Mouse (Mus musculus): ENCODE results near the gene Tead1. TPM values are rescaled to one million over a fixed set of nuclear protein-coding genes. Genes with fewer than 3 reads are reported as not detected.

The Tead1 gene
- polyA plus RNA-seq, 1 experiment from 2014 or later, result 7.4 TPM

- Histone ChIP-seq H3K36me3 (ENCODE audit: control insufficient read depth, insufficient read depth, low read length) (no peaks in the 10 kb centered on the region), H3K27me3 (replicated peaks; ENCODE audit: control insufficient read depth, insufficient read depth, low read length) (no peaks in the 10 kb centered on the region; the same call in 1 of the 2 replicates), H3K4me2 (no peak overlapping the region), H3K4me3 (ENCODE audit: low read depth, low read length) (no peak overlapping the region), H3K27ac (ENCODE audit: low read depth, low read length) (no peak overlapping the region), H3K9ac (ENCODE audit: low read depth, low read length) (no peak overlapping the region), H3K9me3 (ENCODE audit: control insufficient read depth, low read length) (no peaks in the 10 kb centered on the region), H3K4me1 (replicated peaks; ENCODE audit: control insufficient read depth, insufficient read depth, low read length) (peaks cover 11% of the 10 kb centered on the region)
- ATAC-seq (replicated peaks; ENCODE audit: low FRiP score) (no peak), DNase-seq (ENCODE audit: low spot score) (no peak)
- 76% methylated on average over 3 of the region's 3 CpGs for WGBS
Observed at GRCm38 (mm10) chr7:112658939-112659338, 20.2 kb upstream of the Tead1 start.

- no peak for ATAC-seq (replicated peaks; ENCODE audit: low FRiP score)
- no peak overlapping the region for H3K4me2 ChIP-seq
- H3K9ac ChIP-seq (ENCODE audit: low read depth, low read length), result no peak overlapping the region
- H3K36me3 ChIP-seq (ENCODE audit: control insufficient read depth, insufficient read depth, low read length), result no peaks in the 10 kb centered on the region
- H3K27ac ChIP-seq (ENCODE audit: low read depth, low read length), result peak overlapping the region; percentile 3; the same call in 1 of the 2 replicates
- H3K4me3 ChIP-seq (ENCODE audit: low read depth, low read length), result no peak overlapping the region
- H3K27me3 ChIP-seq (replicated peaks; ENCODE audit: control insufficient read depth, insufficient read depth, low read length), result no peaks in the 10 kb centered on the region; the same call in 1 of the 2 replicates
- no peaks in the 10 kb centered on the region for H3K9me3 ChIP-seq (ENCODE audit: control insufficient read depth, low read length)
- DNase-seq (ENCODE audit: low spot score), result no peak
- peaks cover 11% of the 10 kb centered on the region for H3K4me1 ChIP-seq (replicated peaks; ENCODE audit: control insufficient read depth, insufficient read depth, low read length)
- 36% methylated on average over 5 of the region's 5 CpGs for WGBS
Observed at GRCm38 (mm10) chr7:112659816-112660215, 19.3 kb upstream of the Tead1 start.

- peaks cover 11% of the 10 kb centered on the region for H3K4me1 ChIP-seq (replicated peaks; ENCODE audit: control insufficient read depth, insufficient read depth, low read length)
- no peaks in the 10 kb centered on the region for H3K36me3 ChIP-seq (ENCODE audit: control insufficient read depth, insufficient read depth, low read length)
- no peak overlapping the region for H3K9ac ChIP-seq (ENCODE audit: low read depth, low read length)
- 11% methylated on average over 1 of the region's 1 CpGs for WGBS
- no peak overlapping the region for H3K4me3 ChIP-seq (ENCODE audit: low read depth, low read length)
- 0 out of 2 replicates have a peak overlapping the region, but pooled peaks have one; percentile 34 for H3K27ac ChIP-seq (ENCODE audit: low read depth, low read length)
- H3K27me3 ChIP-seq (replicated peaks; ENCODE audit: control insufficient read depth, insufficient read depth, low read length), result no peaks in the 10 kb centered on the region; the same call in 1 of the 2 replicates
- H3K9me3 ChIP-seq (ENCODE audit: control insufficient read depth, low read length), result no peaks in the 10 kb centered on the region
- H3K4me2 ChIP-seq, result no peak overlapping the region
- ATAC-seq (replicated peaks; ENCODE audit: low FRiP score), result 0 out of 2 replicates have a peak, but pooled peaks have one; percentile 51
- DNase-seq (ENCODE audit: low spot score), result no peak
Observed at GRCm38 (mm10) chr7:112660325-112660724, 18.8 kb upstream of the Tead1 start.

DNA sequence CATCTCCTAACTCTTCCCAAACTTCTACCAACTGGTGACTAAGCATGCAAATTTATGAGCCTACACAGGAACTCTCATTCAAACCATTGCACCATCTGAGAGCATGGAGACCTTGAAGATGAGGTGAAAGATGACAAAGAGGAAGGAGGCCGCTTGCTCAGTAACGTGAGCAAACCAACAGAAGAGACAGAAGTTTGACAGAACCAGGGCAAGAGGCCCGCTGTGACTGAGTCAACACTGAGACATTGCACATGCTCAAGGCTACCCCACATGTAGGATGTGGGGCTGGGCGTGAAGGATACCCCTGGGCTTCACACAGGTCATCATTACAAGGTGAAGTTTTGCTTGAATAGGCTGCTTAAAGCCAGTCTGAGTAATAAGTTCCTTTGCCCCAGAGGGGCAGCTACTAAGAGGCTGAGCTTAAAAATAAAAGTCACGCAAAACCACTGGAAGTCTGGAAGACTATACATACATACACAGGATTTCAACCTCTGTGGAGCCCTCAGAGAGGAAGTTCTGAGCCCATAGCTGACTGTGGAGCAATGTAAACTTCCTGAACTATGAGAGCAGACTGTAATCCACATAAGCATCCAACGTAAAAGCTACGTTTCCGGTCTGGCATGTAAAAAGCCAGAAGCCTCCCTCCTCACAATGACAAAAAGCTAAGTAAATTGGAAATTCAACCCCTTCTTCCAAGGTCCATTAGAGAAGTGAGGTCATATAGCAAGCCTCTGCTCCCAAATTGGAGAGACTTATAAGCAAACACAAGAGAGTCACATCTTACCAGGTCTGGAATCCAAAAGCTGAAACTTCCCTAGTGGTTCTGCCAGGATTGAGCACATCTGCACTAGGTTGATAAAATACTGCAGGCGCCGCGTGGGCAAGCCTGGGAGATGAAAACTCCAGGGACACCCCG is 16.5 kb upstream of the Tead1 start:
- H3K4me3 ChIP-seq (ENCODE audit: low read depth, low read length), result no peak overlapping the region
- H3K9me3 ChIP-seq (ENCODE audit: control insufficient read depth, low read length), result no peaks in the 10 kb centered on the region
- no peak for DNase-seq (ENCODE audit: low spot score)
- H3K4me1 ChIP-seq (replicated peaks; ENCODE audit: control insufficient read depth, insufficient read depth, low read length), result peaks cover 11% of the 10 kb centered on the region
- H3K4me2 ChIP-seq, result no peak overlapping the region
- WGBS, result 49% methylated on average over 12 of the region's 12 CpGs
- no peak overlapping the region for H3K9ac ChIP-seq (ENCODE audit: low read depth, low read length)
- peak overlapping the region; percentile 62 for H3K27ac ChIP-seq (ENCODE audit: low read depth, low read length)
- no peaks in the 10 kb centered on the region for H3K36me3 ChIP-seq (ENCODE audit: control insufficient read depth, insufficient read depth, low read length)
- no peak for ATAC-seq (replicated peaks; ENCODE audit: low FRiP score)
- H3K27me3 ChIP-seq (replicated peaks; ENCODE audit: control insufficient read depth, insufficient read depth, low read length), result no peaks in the 10 kb centered on the region; the same call in 1 of the 2 replicates

GRCm38 (mm10) chr7:112663314-112663966 is 15.7 kb upstream of the Tead1 start:
- Histone ChIP-seq H3K4me3 (ENCODE audit: low read depth, low read length) (no peak overlapping the region), H3K9me3 (ENCODE audit: control insufficient read depth, low read length) (no peaks in the 10 kb centered on the region), H3K36me3 (ENCODE audit: control insufficient read depth, insufficient read depth, low read length) (no peaks in the 10 kb centered on the region), H3K4me1 (replicated peaks; ENCODE audit: control insufficient read depth, insufficient read depth, low read length) (peaks cover 11% of the 10 kb centered on the region), H3K9ac (ENCODE audit: low read depth, low read length) (no peak overlapping the region), H3K27me3 (replicated peaks; ENCODE audit: control insufficient read depth, insufficient read depth, low read length) (no peaks in the 10 kb centered on the region; the same call in 1 of the 2 replicates), H3K27ac (ENCODE audit: low read depth, low read length) (peak overlapping the region; percentile 32; the same call in 1 of the 2 replicates), H3K4me2 (no peak overlapping the region)
- no peak for ATAC-seq (replicated peaks; ENCODE audit: low FRiP score)
- WGBS, result 29% methylated on average over 6 of the region's 6 CpGs
- DNase-seq (ENCODE audit: low spot score), result no peak

DNA sequence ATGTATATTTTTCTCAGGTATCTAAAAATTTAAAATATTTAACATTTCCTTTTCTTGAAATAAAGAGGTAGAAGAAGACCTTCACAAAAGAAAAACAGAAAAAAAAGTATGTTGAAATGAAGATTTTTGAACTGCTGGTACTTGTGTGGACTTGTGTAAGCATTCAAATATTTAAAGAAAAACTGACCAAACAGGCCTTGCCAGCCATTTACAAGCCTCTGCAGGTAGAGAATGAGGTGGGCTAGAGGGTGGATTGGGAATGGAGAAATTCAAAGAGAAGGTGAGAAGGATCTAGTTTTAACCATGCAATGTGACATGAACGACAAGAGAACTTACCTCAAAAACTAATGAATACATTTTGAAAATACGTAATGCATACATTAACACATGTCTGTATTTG is 9.1 kb upstream of the Tead1 start:
- no peaks in the 10 kb centered on the region for H3K36me3 ChIP-seq (ENCODE audit: control insufficient read depth, insufficient read depth, low read length)
- no peaks in the 10 kb centered on the region for H3K4me1 ChIP-seq (replicated peaks; ENCODE audit: control insufficient read depth, insufficient read depth, low read length)
- no peak overlapping the region for H3K4me2 ChIP-seq
- H3K27ac ChIP-seq (ENCODE audit: low read depth, low read length), result no peak overlapping the region
- no peak overlapping the region for H3K9ac ChIP-seq (ENCODE audit: low read depth, low read length)
- ATAC-seq (replicated peaks; ENCODE audit: low FRiP score) (no peak), DNase-seq (ENCODE audit: low spot score) (no peak)
- 81% methylated on average over 2 of the region's 2 CpGs for WGBS
- no peak overlapping the region for H3K4me3 ChIP-seq (ENCODE audit: low read depth, low read length)
- H3K27me3 ChIP-seq (replicated peaks; ENCODE audit: control insufficient read depth, insufficient read depth, low read length), result no peaks in the 10 kb centered on the region
- H3K9me3 ChIP-seq (ENCODE audit: control insufficient read depth, low read length), result no peaks in the 10 kb centered on the region

GRCm38 (mm10) chr7:112678418-112679170 is 524 bp upstream of the Tead1 start:
- ATAC-seq (replicated peaks; ENCODE audit: low FRiP score) (peak; percentile 64), DNase-seq (ENCODE audit: low spot score) (peak; percentile 57)
- Histone ChIP-seq H3K4me2 (peak overlapping the region; percentile 67), H3K27ac (ENCODE audit: low read depth, low read length) (peak overlapping the region; percentile 62; the same call in 1 of the 2 replicates), H3K4me3 (ENCODE audit: low read depth, low read length) (peak overlapping the region; percentile 70), H3K9me3 (ENCODE audit: control insufficient read depth, low read length) (no peaks in the 10 kb centered on the region), H3K27me3 (replicated peaks; ENCODE audit: control insufficient read depth, insufficient read depth, low read length) (peaks cover 53% of the 10 kb centered on the region), H3K4me1 (replicated peaks; ENCODE audit: control insufficient read depth, insufficient read depth, low read length) (no peaks in the 10 kb centered on the region; the same call in 1 of the 2 replicates), H3K36me3 (ENCODE audit: control insufficient read depth, insufficient read depth, low read length) (no peaks in the 10 kb centered on the region), H3K9ac (ENCODE audit: low read depth, low read length) (peak overlapping the region; percentile 15)
- WGBS, result 1% methylated on average over 44 of the region's 44 CpGs

DNA sequence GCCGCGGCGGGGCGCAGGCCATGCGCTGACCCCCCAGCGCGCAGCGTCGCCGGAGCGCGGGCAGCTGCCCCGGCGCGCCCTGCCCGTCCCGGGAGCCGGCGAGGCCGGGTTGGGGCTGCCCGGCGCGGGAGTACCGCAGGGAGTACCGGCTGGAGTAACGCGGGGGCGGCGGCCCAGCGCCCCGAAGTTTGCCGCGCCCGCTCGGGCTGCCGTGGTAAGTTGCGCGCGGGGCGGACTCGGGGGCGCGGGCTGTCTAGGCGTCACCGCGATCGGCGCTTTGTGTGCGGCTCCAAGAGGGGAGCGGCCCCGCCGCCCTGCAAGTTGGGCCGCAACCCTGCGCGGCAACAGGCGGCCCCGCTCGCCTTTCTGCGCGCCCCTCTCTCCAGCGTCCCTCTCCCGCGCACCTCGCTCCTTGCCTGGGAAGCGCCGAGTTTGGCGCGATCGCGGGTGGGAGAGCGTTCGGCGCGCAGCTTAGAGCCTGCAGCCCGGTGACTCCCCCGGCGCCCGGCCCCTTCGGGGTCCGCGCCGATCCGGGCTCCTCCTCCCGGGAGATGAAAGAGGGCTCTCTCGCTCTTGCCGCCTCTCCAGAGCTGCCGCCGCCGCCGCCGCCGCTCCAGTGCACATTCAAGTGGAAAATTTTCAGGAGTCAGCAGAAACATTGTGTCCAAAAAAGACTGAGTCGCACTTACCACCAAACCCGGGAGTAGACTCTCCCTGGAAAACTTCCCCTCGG is 561 bp downstream of the Tead1 start:
- H3K4me2 ChIP-seq, result peak overlapping the region; percentile 67
- H3K27me3 ChIP-seq (replicated peaks; ENCODE audit: control insufficient read depth, insufficient read depth, low read length), result peaks cover 57% of the 10 kb centered on the region
- peak; percentile 61 for DNase-seq (ENCODE audit: low spot score)
- peaks cover 4% of the 10 kb centered on the region for H3K4me1 ChIP-seq (replicated peaks; ENCODE audit: control insufficient read depth, insufficient read depth, low read length)
- H3K9me3 ChIP-seq (ENCODE audit: control insufficient read depth, low read length), result no peaks in the 10 kb centered on the region
- no peaks in the 10 kb centered on the region for H3K36me3 ChIP-seq (ENCODE audit: control insufficient read depth, insufficient read depth, low read length)
- ATAC-seq (replicated peaks; ENCODE audit: low FRiP score), result peak; percentile 67
- under 1% methylated on average over 84 of the region's 95 CpGs for WGBS
- peak overlapping the region; percentile 85 for H3K27ac ChIP-seq (ENCODE audit: low read depth, low read length)
- peak overlapping the region; percentile 70 for H3K4me3 ChIP-seq (ENCODE audit: low read depth, low read length)
- peak overlapping the region; percentile 69 for H3K9ac ChIP-seq (ENCODE audit: low read depth, low read length)

Measured in liver, embryonic 11.5 days (tissue).